In genomic region chr17:46940461-46940860, GRCm38 (mm10) we compare ENCODE assay signal across 28 mouse cellular contexts. TPM values are rescaled to one million over a fixed set of nuclear protein-coding genes. Genes with fewer than 3 reads are reported as not detected.
DNase-seq lines count a peak whose midpoint lies in the region; ATAC-seq lines count a peak whose summit lies in the region.
"Had no signal": no experiment of that assay in that cellular context is flagged by ENCODE, and none has a peak within 500 bp of the region (broad histone marks: within the 10 kb centered on the region; RNA-seq: fewer than 3 reads in every experiment).

No protein-coding gene starts in this region.

- peak; percentile 20 for DNase-seq in embryonic facial prominence, embryonic 14.5 days (ENCODE audit: low spot score)
- no peak for DNase-seq in embryonic facial prominence, embryonic 10.5 days (ENCODE audit: low spot score)
- DNase-seq in ES-CJ7 (ENCODE audit: low read depth, low spot score) (peak; percentile 33), ZHBTc4 (ENCODE audit: low read depth, low spot score) (peak; percentile 67)
- DNase-seq in layer of hippocampus, postnatal 10 days (ENCODE audit: low spot score in 2 of 2) = no peak
- no peak for DNase-seq in cerebellum, adult 11-12 months
- DNase-seq: adrenal gland, adult 2 months; adrenal gland, postnatal 10 days; adrenal gland, postnatal 25 days; B cell, adult 2 months; cerebellum, adult 18-20 months; cerebellum, adult 8-10 months; cerebellum, adult 9-11 months; cerebellum, postnatal 14 days; cerebellum, postnatal 36 days; embryo, embryonic 11 days; forebrain, postnatal 0 days had no signal

- ATAC-seq in embryonic facial prominence, embryonic 14.5 days (ENCODE audit: low read depth) = no peak
- peak; percentile 57; the same call in 1 of the 2 replicates for ATAC-seq in embryonic facial prominence, embryonic 15.5 days (ENCODE audit: insufficient number of reproducible peaks, low FRiP score, low TSS enrichment, low read depth)
- ATAC-seq in liver, embryonic 12.5 days = no peak
- ATAC-seq: CD4-positive, CD25-positive, alpha-beta regulatory T cell, adult 4 months; forebrain, embryonic 13.5 days; forebrain, embryonic 15.5 days; forebrain, postnatal 0 days had no signal

- H3K4me3 ChIP-seq in embryonic facial prominence, embryonic 14.5 days (ENCODE audit: low read depth, low read length) = no peak overlapping the region
- no peak overlapping the region for H3K4me3 ChIP-seq in embryonic facial prominence, embryonic 10.5 days
- no peak overlapping the region for H3K4me3 ChIP-seq in embryonic facial prominence, embryonic 15.5 days (replicated peaks)
- no peak overlapping the region for H3K4me3 ChIP-seq in liver, embryonic 12.5 days
- H3K4me3 ChIP-seq: embryonic facial prominence, embryonic 12.5 days; forebrain, embryonic 13.5 days; forebrain, embryonic 15.5 days had no signal

- H3K27me3 ChIP-seq in embryonic facial prominence, embryonic 14.5 days (replicated peaks; ENCODE audit: control insufficient read depth, insufficient read depth, low read length) = no peaks in the 10 kb centered on the region
- no peaks in the 10 kb centered on the region for H3K27me3 ChIP-seq in embryonic facial prominence, embryonic 10.5 days (replicated peaks; ENCODE audit: low read depth, poor library complexity, severe bottlenecking)
- no peaks in the 10 kb centered on the region for H3K27me3 ChIP-seq in embryonic facial prominence, embryonic 15.5 days
- H3K27me3 ChIP-seq in liver, embryonic 12.5 days (replicated peaks) = no peaks in the 10 kb centered on the region
- H3K27me3 ChIP-seq: CH12.LX; embryonic facial prominence, embryonic 12.5 days; forebrain, embryonic 13.5 days; forebrain, embryonic 15.5 days had no signal

- H3K36me3 ChIP-seq in embryonic facial prominence, embryonic 14.5 days (ENCODE audit: control insufficient read depth, insufficient read depth, low read length) = peaks cover 100% of the 10 kb centered on the region
- H3K36me3 ChIP-seq in embryonic facial prominence, embryonic 10.5 days (replicated peaks) = peaks cover 100% of the 10 kb centered on the region
- peaks cover 94% of the 10 kb centered on the region for H3K36me3 ChIP-seq in embryonic facial prominence, embryonic 15.5 days
- peaks cover 100% of the 10 kb centered on the region for H3K36me3 ChIP-seq in liver, embryonic 12.5 days

- no peak overlapping the region for H3K4me2 ChIP-seq in embryonic facial prominence, embryonic 14.5 days (ENCODE audit: low read depth, low read length)
- no peak overlapping the region for H3K4me2 ChIP-seq in embryonic facial prominence, embryonic 15.5 days (replicated peaks)
- no peak overlapping the region for H3K4me2 ChIP-seq in liver, embryonic 12.5 days
- H3K4me2 ChIP-seq: embryonic facial prominence, embryonic 12.5 days; forebrain, embryonic 13.5 days; forebrain, embryonic 15.5 days had no signal

- H3K9ac ChIP-seq in embryonic facial prominence, embryonic 14.5 days (ENCODE audit: low read depth, low read length) = no peak overlapping the region
- no peak overlapping the region for H3K9ac ChIP-seq in embryonic facial prominence, embryonic 15.5 days
- H3K9ac ChIP-seq in liver, embryonic 12.5 days = no peak overlapping the region
- H3K9ac ChIP-seq: embryonic facial prominence, embryonic 12.5 days; forebrain, embryonic 13.5 days; forebrain, embryonic 15.5 days; forebrain, postnatal 0 days had no signal

- H3K9me3 ChIP-seq in embryonic facial prominence, embryonic 14.5 days (ENCODE audit: control insufficient read depth, low read length) = no peaks in the 10 kb centered on the region
- H3K9me3 ChIP-seq in embryonic facial prominence, embryonic 10.5 days = no peaks in the 10 kb centered on the region
- no peaks in the 10 kb centered on the region for H3K9me3 ChIP-seq in embryonic facial prominence, embryonic 15.5 days (replicated peaks)
- H3K9me3 ChIP-seq in liver, embryonic 12.5 days (replicated peaks) = no peaks in the 10 kb centered on the region
- H3K9me3 ChIP-seq: embryonic facial prominence, embryonic 12.5 days; forebrain, embryonic 13.5 days; forebrain, embryonic 15.5 days had no signal

- H3K4me1 ChIP-seq in embryonic facial prominence, embryonic 14.5 days (ENCODE audit: control insufficient read depth, insufficient read depth, low read length) = no peaks in the 10 kb centered on the region
- H3K4me1 ChIP-seq in embryonic facial prominence, embryonic 10.5 days = no peaks in the 10 kb centered on the region
- no peaks in the 10 kb centered on the region for H3K4me1 ChIP-seq in embryonic facial prominence, embryonic 15.5 days
- no peaks in the 10 kb centered on the region for H3K4me1 ChIP-seq in liver, embryonic 12.5 days
- H3K4me1 ChIP-seq: embryonic facial prominence, embryonic 12.5 days; forebrain, embryonic 13.5 days; forebrain, embryonic 15.5 days had no signal

- whole genome bisulfite sequencing in embryonic facial prominence, embryonic 14.5 days = 95% methylated on average over 8 of the region's 8 CpGs
- 95% methylated on average over 8 of the region's 8 CpGs for WGBS in embryonic facial prominence, embryonic 10.5 days
- 73% methylated on average over 8 of the region's 8 CpGs for WGBS in embryonic facial prominence, embryonic 15.5 days
- WGBS in liver, embryonic 12.5 days (ENCODE audit: insufficient replicate concordance) = 90% methylated on average over 8 of the region's 8 CpGs

- no peak overlapping the region for H3K27ac ChIP-seq in embryonic facial prominence, embryonic 14.5 days (replicated peaks; ENCODE audit: low read depth, low read length)
- no peak overlapping the region for H3K27ac ChIP-seq in embryonic facial prominence, embryonic 10.5 days (replicated peaks)
- no peak overlapping the region for H3K27ac ChIP-seq in embryonic facial prominence, embryonic 15.5 days (replicated peaks)
- no peak overlapping the region for H3K27ac ChIP-seq in liver, embryonic 12.5 days
- H3K27ac ChIP-seq: embryonic facial prominence, embryonic 12.5 days; forebrain, embryonic 13.5 days; forebrain, embryonic 15.5 days had no signal

RNA-seq across cellular contexts. Expression of gene Prph2, which starts 30.2 kb away (rescaled TPM):
- not detected in 2 replicates for polyA plus RNA-seq in embryonic facial prominence, embryonic 14.5 days (2014; fragmentation: Nextera tagmentation; extraction: Ambion mirVana)
- not detected in 2 replicates for polyA plus RNA-seq in embryonic facial prominence, embryonic 10.5 days (2016; fragmentation: Nextera tagmentation; extraction: Ambion mirVana)
- not detected in 2 replicates for polyA plus RNA-seq in embryonic facial prominence, embryonic 15.5 days (2015; fragmentation: Nextera tagmentation; extraction: Ambion mirVana)
- polyA plus RNA-seq in liver, embryonic 12.5 days (2016; fragmentation: Nextera tagmentation; extraction: Ambion mirVana) = not detected in 2 replicates
- total RNA-seq in layer of hippocampus, postnatal 10 days (2021) = under 1 TPM in 1 of 2 experiments, not detected in 1; 0.14 TPM
- total RNA-seq: adrenal gland, adult 2 months; adrenal gland, postnatal 10 days; adrenal gland, postnatal 25 days; adrenal gland, postnatal 4 days; CH12.LX; common myeloid progenitor, adult 5-6 weeks; MEL had no signal
- polyA plus RNA-seq: adrenal gland, adult 2 months; CD4-positive, CD25-positive, alpha-beta regulatory T cell, adult 4 months; forebrain, embryonic 11.5 days; forebrain, embryonic 13.5 days; forebrain, embryonic 15.5 days; forebrain, postnatal 0 days had no signal

RNA-seq across cellular contexts. Expression of gene Tbcc, which starts 50.0 kb away (rescaled TPM):
- polyA plus RNA-seq in embryonic facial prominence, embryonic 14.5 days (2014; fragmentation: Nextera tagmentation; extraction: Ambion mirVana) = 55.0 and 63.3 TPM in 2 replicates
- polyA plus RNA-seq in embryonic facial prominence, embryonic 10.5 days (2016; fragmentation: Nextera tagmentation; extraction: Ambion mirVana) = 52.9 and 57.9 TPM in 2 replicates
- 59.7 and 62.7 TPM in 2 replicates for polyA plus RNA-seq in embryonic facial prominence, embryonic 15.5 days (2015; fragmentation: Nextera tagmentation; extraction: Ambion mirVana)
- polyA plus RNA-seq in liver, embryonic 12.5 days (2016; fragmentation: Nextera tagmentation; extraction: Ambion mirVana) = 34.2 and 36.4 TPM in 2 replicates
- total RNA-seq in layer of hippocampus, postnatal 10 days (2021) = 10 to 100 TPM; 39.0 to 47.5 TPM

Comparison
In these comparisons a context has a peak if more than half of its experiments do, and no peak if none do; other contexts are left out.
1. DNase-seq: peak in embryonic facial prominence, embryonic 14.5 days (single experiment), ES-CJ7 (single experiment) and ZHBTc4 (single experiment); none in embryonic facial prominence, embryonic 10.5 days (single experiment), layer of hippocampus, postnatal 10 days (0 of 2) and cerebellum, adult 11-12 months (single experiment).